Mouse (Mus musculus): ENCODE data around the gene Brpf1. TPM values are rescaled to one million over a fixed set of nuclear protein-coding genes. Genes with fewer than 3 reads are reported as not detected.

Brpf1 gene
- 9.4 and 10.9 TPM in 2 replicates for polyA plus RNA-seq (2015; fragmentation: Nextera tagmentation; extraction: Ambion mirVana)

GRCm38 (mm10) chr6:113306986-113307349, at the start of gene Brpf1:
Gene Brpf1, plus strand, starts transcription at chr6:113307137.

GRCm38 (mm10) chr6:113282101-113282802, 24.7 kb upstream of the Brpf1 start, which contains the start of gene Cpne9:
Gene Cpne9, plus strand, starts transcription at chr6:113282307.

DNA sequence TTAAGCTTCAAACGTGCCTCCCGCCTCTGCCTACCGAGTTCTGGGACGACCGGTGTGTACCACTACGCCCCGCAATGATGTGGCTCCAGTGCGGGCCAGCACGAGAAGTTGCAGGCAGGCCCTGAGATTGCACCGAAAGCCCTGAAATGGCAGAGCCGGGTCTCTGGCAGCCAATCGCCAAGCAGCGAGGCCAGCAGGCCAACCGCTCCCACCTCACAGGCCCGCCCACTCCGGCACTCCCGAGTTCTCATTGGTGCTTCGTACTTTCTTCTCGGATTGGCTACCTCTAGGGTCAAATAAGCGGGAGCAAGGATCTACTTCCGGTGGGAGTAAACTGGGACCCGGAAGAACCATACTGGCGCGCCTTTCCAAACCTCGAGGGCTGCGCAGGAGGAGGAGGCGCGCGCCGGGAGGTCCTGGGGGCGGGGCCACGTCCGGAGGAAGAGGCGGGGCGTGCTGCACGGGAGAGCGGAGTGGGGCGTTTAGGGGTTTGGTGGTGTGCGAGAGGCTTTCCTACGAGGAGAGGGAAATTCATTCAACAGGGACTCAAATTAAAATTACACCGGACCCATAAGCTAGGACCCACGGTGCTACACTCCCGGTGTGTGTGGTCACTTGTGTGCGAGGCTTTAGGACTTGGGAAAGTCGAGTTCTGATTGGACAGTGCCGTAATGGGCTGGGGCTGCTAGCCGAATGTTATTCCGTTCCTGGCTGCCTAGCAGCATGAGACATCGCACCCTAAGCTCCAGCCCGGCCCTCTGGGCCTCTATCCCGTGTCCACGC, 19.8 kb downstream of the Brpf1 start, which contains the start of gene Ogg1:
Gene Ogg1, plus strand, starts transcription at position 440 of the 783 bp plus-strand sequence.

GRCm38 (mm10) chr6:113343177-113344092, 36.5 kb downstream of the Brpf1 start, which contains the start of gene Camk1:
Gene Camk1, minus strand, starts transcription at chr6:113343984.

Other genes with a start within 250 kb of the Brpf1 start
- gene Setd5, start 229.8 kb upstream of the Brpf1 start, polyA plus RNA-seq (2015; fragmentation: Nextera tagmentation; extraction: Ambion mirVana) = 28.1 and 31.6 TPM in 2 replicates
- gene Lhfpl4, start 111.8 kb upstream of the Brpf1 start, polyA plus RNA-seq (2015; fragmentation: Nextera tagmentation; extraction: Ambion mirVana) = 0.25 and 0.49 TPM in 2 replicates
- 15.5 and 19.6 TPM in 2 replicates for gene Mtmr14, start 69.3 kb upstream of the Brpf1 start, polyA plus RNA-seq (2015; fragmentation: Nextera tagmentation; extraction: Ambion mirVana)
- gene Cpne9, start 24.8 kb upstream of the Brpf1 start, polyA plus RNA-seq (2015; fragmentation: Nextera tagmentation; extraction: Ambion mirVana) = 0.06 TPM in 1 of 2 replicates, not detected in the other
- 8.0 and 9.3 TPM in 2 replicates for gene Ogg1, start 19.8 kb downstream of the Brpf1 start, polyA plus RNA-seq (2015; fragmentation: Nextera tagmentation; extraction: Ambion mirVana)
- 32.5 and 44.0 TPM in 2 replicates for gene Camk1, start 36.8 kb downstream of the Brpf1 start, polyA plus RNA-seq (2015; fragmentation: Nextera tagmentation; extraction: Ambion mirVana)
- gene Tada3, start 70.7 kb downstream of the Brpf1 start, polyA plus RNA-seq (2015; fragmentation: Nextera tagmentation; extraction: Ambion mirVana) = 22.3 and 24.9 TPM in 2 replicates
- 304 and 358 TPM in 2 replicates for gene Arpc4, start 71.0 kb downstream of the Brpf1 start, polyA plus RNA-seq (2015; fragmentation: Nextera tagmentation; extraction: Ambion mirVana)
- 2.3 and 3.7 TPM in 2 replicates for gene Ttll3, start 82.1 kb downstream of the Brpf1 start, polyA plus RNA-seq (2015; fragmentation: Nextera tagmentation; extraction: Ambion mirVana)
- 11.3 and 11.5 TPM in 2 replicates for gene Rpusd3, start 112.2 kb downstream of the Brpf1 start, polyA plus RNA-seq (2015; fragmentation: Nextera tagmentation; extraction: Ambion mirVana)
- gene Cidec, start 128.6 kb downstream of the Brpf1 start, polyA plus RNA-seq (2015; fragmentation: Nextera tagmentation; extraction: Ambion mirVana) = not detected in 2 replicates
- gene Jagn1, start 135.4 kb downstream of the Brpf1 start, polyA plus RNA-seq (2015; fragmentation: Nextera tagmentation; extraction: Ambion mirVana) = 38.3 and 39.6 TPM in 2 replicates
- gene Il17re, start 151.3 kb downstream of the Brpf1 start, polyA plus RNA-seq (2015; fragmentation: Nextera tagmentation; extraction: Ambion mirVana) = 1.2 and 1.5 TPM in 2 replicates
- gene Il17rc, start 164.3 kb downstream of the Brpf1 start, polyA plus RNA-seq (2015; fragmentation: Nextera tagmentation; extraction: Ambion mirVana) = 4.9 and 6.2 TPM in 2 replicates
- 4.4 and 7.4 TPM in 2 replicates for gene Creld1, start 176.2 kb downstream of the Brpf1 start, polyA plus RNA-seq (2015; fragmentation: Nextera tagmentation; extraction: Ambion mirVana)
- 0.05 and 0.11 TPM in 2 replicates for gene Prrt3, start 194.8 kb downstream of the Brpf1 start, polyA plus RNA-seq (2015; fragmentation: Nextera tagmentation; extraction: Ambion mirVana)
- gene Emc3, start 224.5 kb downstream of the Brpf1 start, polyA plus RNA-seq (2015; fragmentation: Nextera tagmentation; extraction: Ambion mirVana) = 53.2 and 56.0 TPM in 2 replicates
- gene Fancd2, start 224.5 kb downstream of the Brpf1 start, polyA plus RNA-seq (2015; fragmentation: Nextera tagmentation; extraction: Ambion mirVana) = 11.9 and 15.6 TPM in 2 replicates

Measured in spleen, postnatal 0 days (tissue).